Mouse (Mus musculus) E14TG2a.4 (cell line): ENCODE data around the gene Gpatch3.

Experiments
- CTCF ChIP-seq: conservative IDR thresholded peaks from 2 replicates; pipeline ENCODE4 v1.5.1; 2014; ENCODE audit warnings: low read length
- POU5F1 ChIP-seq: IDR thresholded peaks from 2 replicates; pipeline ENCODE4 v1.6.1; 2014; ENCODE audit warnings: low read length, borderline replicate concordance

GRCm38 (mm10) chr4:133584059-133584951, 9.8 kb downstream of the Gpatch3 start, which contains the start of gene Gpn2:
- no peak for TF ChIP-seq POU5F1
- TF ChIP-seq CTCF: no peak
